Mouse (Mus musculus): ENCODE measurements at regions not wholly inside any gene's neighbourhood (a gene's known extent, or its start where the extent isn't known, plus 50 kb on each side); places are given as distances from the start of the nearest gene placed in this dataset.

DNA sequence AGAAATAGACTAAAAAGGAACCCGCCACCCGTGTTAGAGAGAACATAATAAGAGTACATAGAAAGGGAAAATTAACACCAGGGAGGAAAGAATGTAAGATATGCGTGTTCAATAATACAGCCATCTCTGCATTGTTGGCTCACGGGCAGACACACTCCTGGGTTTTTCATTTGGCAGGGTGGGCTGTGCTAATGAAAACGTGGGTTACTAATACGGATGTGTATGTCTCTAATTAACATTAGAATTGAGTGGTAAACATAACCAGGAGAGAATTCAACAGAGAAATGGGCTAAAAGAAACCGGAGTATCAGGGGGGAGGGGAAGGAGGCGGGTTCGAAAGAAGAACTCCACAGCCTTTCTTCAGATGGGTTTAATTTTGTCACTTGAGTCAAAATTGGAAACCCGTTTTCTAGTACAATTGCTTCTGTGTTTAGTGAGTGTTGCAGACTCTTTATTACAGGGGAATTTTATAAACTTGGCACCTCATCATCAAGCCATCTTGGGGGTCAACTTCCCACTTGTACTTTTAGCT, 134.4 kb upstream of the Kiz start:
- H3K4me1 ChIP-seq (ENCODE audit: control insufficient read depth, insufficient read depth, low read length), result no peaks in the 10 kb centered on the region
- DNase-seq, result no peak
- no peaks in the 10 kb centered on the region for H3K79me2 ChIP-seq (replicated peaks; ENCODE audit: control insufficient read depth, insufficient read depth, low read length)
- no peaks in the 10 kb centered on the region for H3K36me3 ChIP-seq (ENCODE audit: control insufficient read depth, insufficient read depth, low read length)
- TF ChIP-seq POLR2A (IDR thresholded peaks at IDR 0.05; ENCODE audit: insufficient read depth, low read depth, low read length) (no peak), EP300 (IDR thresholded peaks at IDR 0.05; ENCODE audit: insufficient read depth, low read depth, low read length) (no peak), CTCF (IDR thresholded peaks at IDR 0.05) (no peak)
- WGBS, result 50% methylated on average over 10 of the region's 10 CpGs
- H3K27me3 ChIP-seq (ENCODE audit: control insufficient read depth, insufficient read depth, low read length), result no peaks in the 10 kb centered on the region
- no peak overlapping the region for H3K4me3 ChIP-seq
- H3K9ac ChIP-seq (ENCODE audit: low read depth, low read length), result no peak overlapping the region
- intact Hi-C loops (cut with DNase I), result no loop called here
- H3K27ac ChIP-seq, result no peak overlapping the region

DNA sequence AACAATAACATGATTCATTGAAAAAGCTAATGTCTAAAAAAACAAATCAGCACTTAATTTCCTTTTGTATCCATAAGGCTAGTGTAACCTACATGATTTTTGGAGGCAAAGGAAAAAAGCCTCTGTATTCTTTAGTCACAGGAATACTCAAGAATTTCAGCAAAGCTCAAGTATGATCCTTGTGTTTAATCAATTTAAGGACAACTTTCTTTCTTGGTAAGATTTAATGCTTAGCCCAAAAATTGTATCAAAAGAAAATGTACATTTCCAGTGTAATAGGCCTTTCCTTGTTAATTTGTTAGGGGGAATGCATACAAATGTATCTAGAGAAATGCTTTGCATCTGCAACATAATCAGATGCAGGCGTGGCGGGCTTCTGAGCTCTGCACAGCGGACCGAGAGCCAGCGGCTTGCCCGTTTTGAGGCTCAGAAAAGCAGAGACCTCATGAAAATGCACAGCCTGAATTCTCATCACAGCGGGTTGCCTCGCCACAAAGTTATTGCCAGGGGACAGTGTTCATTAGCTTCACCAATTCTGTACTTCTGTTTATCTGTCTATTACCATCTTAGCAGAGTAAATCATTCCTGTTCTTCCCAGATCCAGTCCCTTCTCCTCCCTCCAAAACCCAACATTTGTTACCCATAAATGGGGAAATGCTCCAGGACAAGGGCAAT, 133.2 kb upstream of the Kiz start:
- DNase-seq, result no peak
- intact Hi-C loops (cut with DNase I), result no loop called here

DNA sequence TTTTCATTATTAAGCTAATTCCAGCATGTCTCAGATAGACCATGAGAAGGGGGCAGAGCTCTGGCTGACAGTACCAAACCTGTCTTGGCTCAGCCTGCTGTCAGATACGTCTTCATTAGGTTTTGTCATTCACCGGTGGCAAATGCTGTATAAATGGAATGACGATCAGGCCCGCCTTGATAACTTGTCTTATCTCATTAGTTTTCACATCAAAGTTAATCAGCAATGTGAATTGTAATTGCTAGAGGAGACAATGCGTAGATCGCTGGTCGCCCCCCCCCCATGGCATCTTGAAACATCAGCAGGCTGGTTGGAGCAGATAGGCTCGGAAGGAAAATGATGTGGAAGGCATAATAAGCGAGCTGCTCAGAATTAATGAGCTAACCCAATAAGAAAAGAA, 132.5 kb upstream of the Kiz start:
- TF ChIP-seq POLR2A (IDR thresholded peaks at IDR 0.05; ENCODE audit: insufficient read depth, low read depth, low read length) (no peak), EP300 (IDR thresholded peaks at IDR 0.05; ENCODE audit: insufficient read depth, low read depth, low read length) (no peak), CTCF (IDR thresholded peaks at IDR 0.05) (no peak)
- Histone ChIP-seq H3K4me3 (no peak overlapping the region), H3K27ac (no peak overlapping the region), H3K27me3 (ENCODE audit: control insufficient read depth, insufficient read depth, low read length) (no peaks in the 10 kb centered on the region), H3K9ac (ENCODE audit: low read depth, low read length) (no peak overlapping the region), H3K4me1 (ENCODE audit: control insufficient read depth, insufficient read depth, low read length) (no peaks in the 10 kb centered on the region), H3K36me3 (ENCODE audit: control insufficient read depth, insufficient read depth, low read length) (no peaks in the 10 kb centered on the region), H3K79me2 (replicated peaks; ENCODE audit: control insufficient read depth, insufficient read depth, low read length) (no peaks in the 10 kb centered on the region)
- no peak for DNase-seq
- intact Hi-C loops (cut with DNase I), result no loop called here
- 74% methylated on average over 9 of the region's 9 CpGs for WGBS

More for the DNA sequence above, 133.2 kb upstream of the Kiz start:
- WGBS, result 66% methylated on average over 8 of the region's 8 CpGs
- Histone ChIP-seq H3K9ac (ENCODE audit: low read depth, low read length) (no peak overlapping the region), H3K36me3 (ENCODE audit: control insufficient read depth, insufficient read depth, low read length) (no peaks in the 10 kb centered on the region), H3K4me1 (ENCODE audit: control insufficient read depth, insufficient read depth, low read length) (no peaks in the 10 kb centered on the region), H3K27me3 (ENCODE audit: control insufficient read depth, insufficient read depth, low read length) (no peaks in the 10 kb centered on the region), H3K4me3 (no peak overlapping the region), H3K27ac (no peak overlapping the region), H3K79me2 (replicated peaks; ENCODE audit: control insufficient read depth, insufficient read depth, low read length) (no peaks in the 10 kb centered on the region)
- TF ChIP-seq EP300 (IDR thresholded peaks at IDR 0.05; ENCODE audit: insufficient read depth, low read depth, low read length), result no peak
- TF ChIP-seq CTCF (IDR thresholded peaks at IDR 0.05), result no peak
- no peak for TF ChIP-seq POLR2A (IDR thresholded peaks at IDR 0.05; ENCODE audit: insufficient read depth, low read depth, low read length)

DNA sequence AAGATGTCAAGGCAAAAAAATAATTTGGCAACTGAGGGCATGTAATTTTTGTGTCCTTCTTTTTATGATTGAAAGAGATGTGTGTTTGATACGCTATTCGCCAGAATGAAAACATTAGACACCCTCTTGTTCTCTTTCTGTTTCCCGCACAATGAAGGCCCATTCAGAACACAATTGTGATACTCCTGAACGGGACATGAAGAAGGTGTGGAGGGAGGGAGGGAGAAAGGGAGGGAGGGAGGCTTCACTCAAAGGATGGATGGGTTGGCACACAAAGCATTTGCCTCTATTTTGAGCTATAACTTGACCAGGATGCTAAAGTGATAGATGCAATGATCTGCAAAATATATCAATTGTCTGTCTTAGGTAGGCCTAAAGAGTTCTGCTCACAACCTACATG, 132.0 kb upstream of the Kiz start:
- intact Hi-C loops (cut with DNase I), result no loop called here
- no peak overlapping the region for H3K27ac ChIP-seq
- H3K79me2 ChIP-seq (replicated peaks; ENCODE audit: control insufficient read depth, insufficient read depth, low read length), result no peaks in the 10 kb centered on the region
- H3K27me3 ChIP-seq (ENCODE audit: control insufficient read depth, insufficient read depth, low read length), result no peaks in the 10 kb centered on the region
- 84% methylated on average over 4 of the region's 4 CpGs for WGBS
- no peak for TF ChIP-seq EP300 (IDR thresholded peaks at IDR 0.05; ENCODE audit: insufficient read depth, low read depth, low read length)
- TF ChIP-seq CTCF (IDR thresholded peaks at IDR 0.05), result no peak
- TF ChIP-seq POLR2A (IDR thresholded peaks at IDR 0.05; ENCODE audit: insufficient read depth, low read depth, low read length), result no peak
- H3K4me3 ChIP-seq, result no peak overlapping the region
- no peak for DNase-seq
- H3K9ac ChIP-seq (ENCODE audit: low read depth, low read length), result no peak overlapping the region
- no peaks in the 10 kb centered on the region for H3K4me1 ChIP-seq (ENCODE audit: control insufficient read depth, insufficient read depth, low read length)
- no peaks in the 10 kb centered on the region for H3K36me3 ChIP-seq (ENCODE audit: control insufficient read depth, insufficient read depth, low read length)

DNA sequence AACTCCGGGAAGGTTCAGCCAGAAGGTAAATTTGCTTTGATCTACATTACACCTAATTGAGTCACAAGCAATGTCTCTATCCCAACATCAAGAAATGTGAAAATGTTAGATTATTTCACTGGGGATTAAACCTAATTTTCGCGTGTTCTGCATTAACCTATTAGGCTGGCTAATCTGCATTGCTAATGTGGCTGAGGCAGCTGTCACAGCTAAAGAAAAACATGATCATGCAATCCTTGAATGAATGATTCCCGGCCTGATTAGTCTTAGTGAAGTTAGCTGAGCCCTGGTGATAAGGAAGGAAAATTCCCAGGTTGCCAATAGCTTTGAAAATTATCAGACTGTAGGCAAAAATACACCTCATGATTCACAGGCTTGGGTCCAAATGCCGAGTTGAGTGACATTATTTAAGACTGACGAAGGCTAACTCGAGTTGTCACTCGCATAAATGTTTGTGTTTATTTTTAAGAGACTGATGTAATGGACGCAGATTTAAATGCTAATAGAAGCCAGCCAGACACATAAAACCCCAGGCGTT, 131.5 kb upstream of the Kiz start:
- intact Hi-C loops (cut with DNase I), result no loop called here
- no peak overlapping the region for H3K27ac ChIP-seq
- no peaks in the 10 kb centered on the region for H3K27me3 ChIP-seq (ENCODE audit: control insufficient read depth, insufficient read depth, low read length)
- H3K4me1 ChIP-seq (ENCODE audit: control insufficient read depth, insufficient read depth, low read length), result no peaks in the 10 kb centered on the region
- no peaks in the 10 kb centered on the region for H3K36me3 ChIP-seq (ENCODE audit: control insufficient read depth, insufficient read depth, low read length)
- DNase-seq, result no peak
- no peak overlapping the region for H3K4me3 ChIP-seq
- no peaks in the 10 kb centered on the region for H3K79me2 ChIP-seq (replicated peaks; ENCODE audit: control insufficient read depth, insufficient read depth, low read length)
- no peak overlapping the region for H3K9ac ChIP-seq (ENCODE audit: low read depth, low read length)
- no peak for TF ChIP-seq CTCF (IDR thresholded peaks at IDR 0.05)
- TF ChIP-seq POLR2A (IDR thresholded peaks at IDR 0.05; ENCODE audit: insufficient read depth, low read depth, low read length), result no peak
- no peak for TF ChIP-seq EP300 (IDR thresholded peaks at IDR 0.05; ENCODE audit: insufficient read depth, low read depth, low read length)
- WGBS, result 56% methylated on average over 10 of the region's 10 CpGs

DNA sequence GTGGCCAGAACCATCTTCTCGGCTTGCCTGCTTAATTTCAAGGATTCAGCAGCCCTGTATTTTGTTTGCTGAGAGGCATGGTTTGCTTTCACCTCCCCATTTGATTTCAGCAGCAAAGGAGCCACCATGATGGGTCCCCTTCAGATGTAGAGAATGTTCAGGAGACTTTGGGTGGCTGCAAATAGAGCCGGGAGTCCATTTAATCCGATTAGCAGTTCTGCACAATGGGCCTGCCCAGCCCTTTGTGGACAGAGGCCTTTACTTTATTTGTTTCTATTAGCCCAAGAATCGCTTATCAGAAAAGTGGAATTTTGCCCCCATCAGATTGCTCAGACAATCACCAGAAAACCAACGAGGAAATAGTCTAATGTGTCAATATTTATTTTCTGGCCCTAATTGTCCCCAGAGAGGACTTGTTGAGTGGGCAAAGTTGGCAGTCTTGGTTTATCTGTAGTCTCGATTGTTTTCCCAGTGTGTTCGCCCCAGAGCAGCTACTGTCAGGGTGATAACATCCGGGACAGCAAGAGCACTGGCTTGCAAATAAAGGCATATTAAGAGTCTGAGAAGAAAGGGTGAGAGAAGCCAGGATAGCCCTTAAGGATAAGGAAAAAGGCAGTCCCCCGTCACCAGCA, 130.6 kb upstream of the Kiz start:
- no peak overlapping the region for H3K9ac ChIP-seq (ENCODE audit: low read depth, low read length)
- no peaks in the 10 kb centered on the region for H3K36me3 ChIP-seq (ENCODE audit: control insufficient read depth, insufficient read depth, low read length)
- no peaks in the 10 kb centered on the region for H3K4me1 ChIP-seq (ENCODE audit: control insufficient read depth, insufficient read depth, low read length)
- H3K4me3 ChIP-seq, result no peak overlapping the region
- 29% methylated on average over 9 of the region's 9 CpGs for WGBS
- H3K27ac ChIP-seq, result no peak overlapping the region
- no peak for TF ChIP-seq EP300 (IDR thresholded peaks at IDR 0.05; ENCODE audit: insufficient read depth, low read depth, low read length)
- TF ChIP-seq CTCF (IDR thresholded peaks at IDR 0.05), result no peak
- no peak for TF ChIP-seq POLR2A (IDR thresholded peaks at IDR 0.05; ENCODE audit: insufficient read depth, low read depth, low read length)
- no peak for DNase-seq
- intact Hi-C loops (cut with DNase I), result no loop called here
- H3K79me2 ChIP-seq (replicated peaks; ENCODE audit: control insufficient read depth, insufficient read depth, low read length), result no peaks in the 10 kb centered on the region
- no peaks in the 10 kb centered on the region for H3K27me3 ChIP-seq (ENCODE audit: control insufficient read depth, insufficient read depth, low read length)

Measured in heart, adult 2 months (tissue).